Mouse (Mus musculus) small intestine, adult 2 months (tissue): ENCODE measurements around the gene Lztfl1. TPM values are rescaled to one million over a fixed set of nuclear protein-coding genes. Genes with fewer than 3 reads are reported as not detected.

Experiments used
- H3K27ac ChIP-seq: fragments of 200-500 bp; 2 replicates; pipeline ENCODE4 v1.5.1; 2012; ENCODE audit warnings: low read depth, low read length, control low read depth, inconsistent platforms; ENCODE audit not compliant: insufficient read depth
- H3K27me3 ChIP-seq: fragments of 200-500 bp; 2 replicates; pipeline ENCODE4 v1.6.1; 2012; ENCODE audit warnings: mild to moderate bottlenecking, moderate library complexity, low read length, inconsistent platforms; ENCODE audit not compliant: control insufficient read depth, insufficient read depth
- H3K36me3 ChIP-seq: fragments of 200-500 bp; 2 replicates; pipeline ENCODE4 v1.6.1; 2012; ENCODE audit warnings: mild to moderate bottlenecking, low read length, control low read depth, inconsistent platforms; ENCODE audit not compliant: control insufficient read depth, insufficient read depth
- H3K4me1 ChIP-seq: fragments of 200-500 bp; 2 replicates; pipeline ENCODE4 v1.6.1; 2012; ENCODE audit warnings: low read length, inconsistent platforms, mixed read lengths; ENCODE audit not compliant: control insufficient read depth, insufficient read depth, insufficient read length
- H3K4me3 ChIP-seq: fragments of 200-500 bp; 2 replicates; pipeline ENCODE4 v1.5.1; 2012; ENCODE audit warnings: low read depth, mild to moderate bottlenecking, control low read depth, inconsistent platforms, low read length, moderate library complexity
- CTCF ChIP-seq: fragments of 200-500 bp; IDR thresholded peaks from 2 replicates; pipeline ENCODE4 v1.5.1; 2012; ENCODE audit warnings: low read depth, mild to moderate bottlenecking, control low read depth, inconsistent platforms, low read length, moderate library complexity, mixed read lengths; ENCODE audit not compliant: insufficient replicate concordance, insufficient read length; ENCODE audit errors: extremely low read depth
- POLR2A ChIP-seq: fragments of 200-500 bp; IDR thresholded peaks from 2 replicates; pipeline ENCODE4 v1.6.1; 2012; ENCODE audit warnings: low read depth, mild to moderate bottlenecking, control low read depth, inconsistent platforms, low read length, moderate library complexity
- WGBS: fragments of 180-500 bp; shearing (Covaris S2); methylation state at CpG from one replicate; pipeline ENCODE4 v1.1.7; 2018; 5-methylcytosine and 5-hydroxymethylcytosine counted together
- polyA plus RNA-seq: library from polyadenylated mRNA; depleted of rRNA; stranded (reverse); fragments of >200 nt; gene quantifications from 2 replicates; pipeline ENCODE4 v1.2.3, GENCODE M21; 2012; rRNA removed

Gene Lztfl1
- polyA plus RNA-seq, 1 experiment, result 0.43 TPM

DNA sequence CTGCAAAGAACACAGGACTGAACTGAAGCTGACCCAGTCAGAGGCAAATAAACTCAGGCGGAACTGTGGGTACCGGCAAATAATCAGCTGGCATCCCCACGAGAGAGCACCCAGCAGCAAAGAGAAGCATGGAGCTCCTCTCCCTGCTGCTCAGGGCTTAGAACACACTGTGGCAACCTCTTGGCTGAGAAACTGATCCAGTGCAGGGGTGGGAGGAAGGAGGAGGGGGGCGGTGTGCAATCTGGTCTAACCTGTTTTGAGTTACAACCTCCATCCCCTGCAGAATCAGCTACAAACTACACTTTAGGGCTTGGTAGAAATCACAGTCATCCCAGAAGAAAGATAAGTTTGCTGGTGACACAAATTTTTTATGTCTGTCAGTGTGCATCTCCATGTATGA is 66.1 kb downstream of the Lztfl1 start:
- H3K4me3 ChIP-seq, result no peak overlapping the region
- 31% methylated on average over 4 of the region's 4 CpGs for WGBS
- no peak for TF ChIP-seq POLR2A
- TF ChIP-seq CTCF, result no peak
- no peak overlapping the region; the same call in 1 of the 2 replicates for H3K27ac ChIP-seq
- H3K4me1 ChIP-seq, result 0 out of 2 replicates have a peak, but pooled peaks cover 2% of the 10 kb centered on the region
- H3K36me3 ChIP-seq, result peaks cover 36% of the 10 kb centered on the region
- no peaks in the 10 kb centered on the region for H3K27me3 ChIP-seq

DNA sequence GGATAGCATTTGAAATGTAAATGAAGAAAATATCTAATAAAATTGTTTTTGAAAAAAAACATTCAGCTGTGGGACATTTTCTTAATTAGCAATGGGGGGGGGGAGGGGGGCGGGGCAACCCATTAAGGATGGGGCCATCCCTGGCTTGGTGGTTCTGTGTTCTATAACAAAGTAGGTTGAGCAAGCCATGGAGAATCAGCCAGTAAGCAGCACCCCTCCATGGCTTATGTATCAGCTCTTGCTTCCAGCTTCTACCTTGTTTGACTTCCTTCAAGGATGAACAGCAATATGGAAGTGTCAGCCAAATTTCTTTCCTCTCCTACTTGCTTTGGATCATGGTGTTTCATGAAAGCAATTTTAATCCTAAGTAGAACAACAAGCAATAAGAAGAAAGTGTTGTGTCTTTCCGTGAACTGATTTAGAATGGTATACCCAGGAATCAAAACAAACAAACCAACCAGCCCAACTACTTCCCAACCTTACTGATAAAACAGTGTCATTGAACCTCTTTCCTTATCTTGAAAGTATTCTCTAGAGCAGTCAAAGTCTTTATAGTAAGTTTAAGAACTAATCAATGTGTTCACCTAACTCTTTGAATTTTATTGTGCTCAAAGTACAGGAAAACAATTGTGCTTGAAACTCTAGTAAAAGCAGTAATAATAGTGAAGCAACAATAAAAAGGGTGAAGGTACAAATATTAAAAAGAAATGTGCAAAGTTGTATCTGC is 67.5 kb downstream of the Lztfl1 start:
- H3K4me1 ChIP-seq, result 0 out of 2 replicates have a peak, but pooled peaks cover 2% of the 10 kb centered on the region
- peaks cover 30% of the 10 kb centered on the region for H3K36me3 ChIP-seq
- TF ChIP-seq CTCF, result no peak
- no peak for TF ChIP-seq POLR2A
- WGBS, result 64% methylated on average over 2 of the region's 2 CpGs
- no peak overlapping the region for H3K27ac ChIP-seq
- no peak overlapping the region for H3K4me3 ChIP-seq
- no peaks in the 10 kb centered on the region for H3K27me3 ChIP-seq

Other genes starting within 250 kb of the Lztfl1 start
- gene Limd1, start 239.0 kb downstream of the Lztfl1 start, polyA plus RNA-seq, result 16.7 and 54.0 TPM in 2 replicates
- gene Sacm1l, start 187.9 kb downstream of the Lztfl1 start, polyA plus RNA-seq, result 1.6 and 3.2 TPM in 2 replicates
- 0.44 and 0.72 TPM in 2 replicates for gene Slc6a20b, start 85.1 kb downstream of the Lztfl1 start, polyA plus RNA-seq
- 3.7 and 7.1 TPM in 2 replicates for gene Ccr9, start 39.3 kb downstream of the Lztfl1 start, polyA plus RNA-seq
- gene Slc6a20a, start 38.8 kb downstream of the Lztfl1 start, polyA plus RNA-seq, result 120 and 187 TPM in 2 replicates
- 1.3 and 1.5 TPM in 2 replicates for gene Cxcr6, start 88.8 kb upstream of the Lztfl1 start, polyA plus RNA-seq
- 3.9 and 4.9 TPM in 2 replicates for gene Fyco1, start 134.2 kb upstream of the Lztfl1 start, polyA plus RNA-seq
- gene Xcr1, start 144.3 kb upstream of the Lztfl1 start, polyA plus RNA-seq, result 0.17 and 0.29 TPM in 2 replicates